Mouse (Mus musculus) brain, adult 10 weeks (tissue): ENCODE results near the gene Vmn1r25. TPM values are rescaled to one million over a fixed set of nuclear protein-coding genes. Genes with fewer than 3 reads are reported as not detected.

Source experiments
- polyA plus RNA-seq: library from polyadenylated mRNA; stranded (reverse); fragments of 350-450 nt; fragmentation: Illumina TruSeq; extraction: RNeasy Lipid Tissue Mini Kit (QIAGEN cat#74804); gene quantifications from one replicate; pipeline ENCODE4 v1.2.3, GENCODE M21; 2015; ENCODE audit warnings: low read depth, low replicate concordance

The Vmn1r25 gene
- polyA plus RNA-seq: not detected

GRCm38 (mm10) chr6:57980710-57981109 lies at the start of gene Vmn1r25:
Gene Vmn1r25, minus strand, starts transcription at chr6:57980810.

DNA sequence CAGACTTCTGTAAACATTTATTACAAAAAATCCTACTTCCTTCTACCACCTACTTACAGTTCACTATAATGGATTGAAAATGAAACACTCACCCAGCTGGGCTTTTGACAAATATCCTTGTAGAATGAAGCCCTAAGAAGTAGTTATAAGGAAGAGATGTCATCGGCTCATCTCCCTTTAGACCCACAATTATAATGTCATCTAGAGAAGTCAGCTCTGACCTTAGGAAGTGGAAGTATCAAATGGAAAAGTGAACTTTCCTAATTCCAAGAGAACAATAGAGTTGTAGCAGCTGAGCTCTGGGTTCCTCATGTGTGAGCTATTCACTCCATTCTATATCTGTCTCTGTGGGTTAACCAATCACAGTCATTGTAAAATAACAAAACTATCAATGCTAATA lies 34.4 kb upstream of the Vmn1r25 start, which contains the start of gene Vmn1r26:
TSS of gene Vmn1r26 (minus strand) at position 101 of the 400 bp plus-strand sequence.

GRCm38 (mm10) chr6:57961403-57961802 lies 19.2 kb downstream of the Vmn1r25 start, which contains the start of gene Vmn1r24:
Gene Vmn1r24, minus strand, starts transcription at chr6:57961503.

Other genes with a start within 250 kb of the Vmn1r25 start
- gene Vopp1, start 155.7 kb downstream of the Vmn1r25 start, polyA plus RNA-seq: 92.6 TPM
- gene Vmn1r21, start 130.5 kb downstream of the Vmn1r25 start, polyA plus RNA-seq: not detected
- not detected for gene Vmn1r22, start 72.8 kb downstream of the Vmn1r25 start, polyA plus RNA-seq
- gene Vmn1r23, start 54.0 kb downstream of the Vmn1r25 start, polyA plus RNA-seq: not detected
- gene Vmn1r24, start 19.3 kb downstream of the Vmn1r25 start, polyA plus RNA-seq: not detected
- not detected for gene Vmn1r26, start 34.3 kb upstream of the Vmn1r25 start, polyA plus RNA-seq
- gene Vmn1r27, start 238.0 kb upstream of the Vmn1r25 start, polyA plus RNA-seq: not detected